Mouse (Mus musculus) heart, adult 2 months (tissue): ENCODE data around the gene Slc17a1.

Experiments used
- CTCF ChIP-seq: fragments of 200-600 bp; IDR thresholded peaks from 2 replicates; pipeline ENCODE4 v1.8.1; 2022; ENCODE audit warnings: antibody characterized with exemption, mild to moderate bottlenecking, moderate library complexity
- EP300 ChIP-seq: fragments of 200-500 bp; IDR thresholded peaks from 2 replicates; pipeline ENCODE4 v1.6.1; 2011; ENCODE audit warnings: low read depth, low read length, control low read depth; ENCODE audit not compliant: insufficient read depth
- POLR2A ChIP-seq: fragments of 200-500 bp; IDR thresholded peaks from 2 replicates; pipeline ENCODE4 v1.6.1; 2011; ENCODE audit warnings: mild to moderate bottlenecking, low read depth, low read length, control low read depth; ENCODE audit not compliant: insufficient read depth

- no peak for TF ChIP-seq CTCF
- TF ChIP-seq EP300 = no peak
- no peak for TF ChIP-seq POLR2A
Observed at GRCm38 (mm10) chr13:23873141-23873540, 5.6 kb downstream of the Slc17a1 start.
